Mouse (Mus musculus): ENCODE data around the gene Stx11. TPM values are rescaled to one million over a fixed set of nuclear protein-coding genes. Genes with fewer than 3 reads are reported as not detected.

Gene Stx11
- polyA plus RNA-seq (2014; fragmentation: Nextera tagmentation; extraction: Ambion mirVana) = 2.0 and 3.7 TPM in 2 replicates

GRCm38 (mm10) chr10:12964151-12965075, at the start of gene Stx11:
Gene Stx11 (minus strand): TSS chr10:12964298.
- H3K9me3 ChIP-seq (ENCODE audit: control insufficient read depth, low read length) = no peaks in the 10 kb centered on the region
- DNase-seq (ENCODE audit: low spot score) = peak; percentile 29
- ATAC-seq (ENCODE audit: low FRiP score) = peak; percentile 80
- peak within 1 kb of the TSS; percentile 96 for H3K4me2 ChIP-seq (replicated peaks)
- H3K9ac ChIP-seq = peak within 1 kb of the TSS; percentile 66
- no peaks in the 10 kb centered on the region for H3K36me3 ChIP-seq (replicated peaks; ENCODE audit: control insufficient read depth, insufficient read depth)
- H3K4me1 ChIP-seq (replicated peaks; ENCODE audit: control insufficient read depth, insufficient read depth, low read length) = no peaks in the 10 kb centered on the region
- WGBS = 2% methylated on average over 56 of the region's 56 CpGs
- no peak within 1 kb of the TSS for H3K27ac ChIP-seq
- peak within 1 kb of the TSS; percentile 79 for H3K4me3 ChIP-seq (replicated peaks; ENCODE audit: low read length)
- H3K27me3 ChIP-seq (ENCODE audit: control insufficient read depth, insufficient read depth, low read length) = no peaks in the 10 kb centered on the region

- H3K4me1 ChIP-seq (replicated peaks; ENCODE audit: control insufficient read depth, insufficient read depth, low read length) = peaks cover 10% of the 10 kb centered on the region
- no peak for DNase-seq (ENCODE audit: low spot score)
- ATAC-seq (ENCODE audit: low FRiP score) = peak; percentile 15; the same call in 1 of the 2 replicates
These were observed 44.6 kb upstream of the Stx11 start for GRCm38 (mm10) chr10:13008737-13009121.

DNA sequence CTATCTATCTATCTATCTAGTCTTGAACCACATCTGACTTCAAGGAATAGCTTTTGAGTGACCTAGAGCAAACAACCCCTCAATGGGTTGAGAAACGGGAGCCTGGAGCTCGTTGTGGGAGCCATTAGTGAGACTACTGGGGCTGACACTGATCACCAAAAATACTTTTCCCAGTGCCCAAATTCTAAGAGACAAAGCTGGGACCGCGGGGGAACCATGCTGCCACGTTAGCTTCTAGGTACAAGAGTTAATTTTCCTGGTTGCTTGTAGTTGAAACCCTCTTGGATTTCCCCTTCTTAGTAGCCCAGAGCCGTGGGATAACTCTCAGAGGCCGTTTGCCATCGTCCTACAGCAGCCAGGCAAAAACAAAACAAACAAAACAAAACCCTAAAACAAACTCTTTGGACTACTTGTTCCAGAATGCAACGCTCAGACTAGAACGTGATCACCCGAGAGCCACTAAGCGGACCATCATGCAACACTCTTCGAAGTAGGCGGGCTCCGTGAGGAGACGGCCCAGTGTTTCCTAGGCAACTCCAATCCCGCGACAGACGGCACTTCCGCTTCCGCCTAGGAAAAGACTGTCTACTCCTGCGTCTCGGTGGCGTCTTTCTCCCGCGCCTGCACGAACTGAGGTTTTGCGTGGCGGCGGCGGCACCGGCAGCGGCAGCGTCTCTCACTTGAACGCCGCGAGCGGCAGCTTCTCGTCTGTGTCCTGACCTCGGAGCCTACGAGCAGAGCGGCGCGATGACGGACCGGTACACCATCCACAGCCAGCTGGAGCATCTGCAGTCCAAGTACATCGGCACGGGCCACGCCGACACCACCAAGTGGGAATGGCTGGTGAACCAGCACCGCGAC, 44.0 kb upstream of the Stx11 start:
- Histone ChIP-seq H3K36me3 (replicated peaks; ENCODE audit: control insufficient read depth, insufficient read depth) (0 out of 2 replicates have a peak, but pooled peaks cover 9% of the 10 kb centered on the region), H3K4me2 (replicated peaks) (peak overlapping the region; percentile 85), H3K27ac (peak overlapping the region; percentile 66), H3K4me3 (replicated peaks; ENCODE audit: low read length) (peak overlapping the region; percentile 72), H3K9me3 (ENCODE audit: control insufficient read depth, low read length) (no peaks in the 10 kb centered on the region), H3K27me3 (ENCODE audit: control insufficient read depth, insufficient read depth, low read length) (no peaks in the 10 kb centered on the region), H3K9ac (peak overlapping the region; percentile 74), H3K4me1 (replicated peaks; ENCODE audit: control insufficient read depth, insufficient read depth, low read length) (peaks cover 10% of the 10 kb centered on the region)
- WGBS = 3% methylated on average over 52 of the region's 52 CpGs
- DNase-seq (ENCODE audit: low spot score) = peak; percentile 97
- peak; percentile 100 for ATAC-seq (ENCODE audit: low FRiP score)

More at GRCm38 (mm10) chr10:13008737-13009121, 44.6 kb upstream of the Stx11 start:
- 2% methylated on average over 29 of the region's 29 CpGs for WGBS
- H3K4me3 ChIP-seq (replicated peaks; ENCODE audit: low read length) = peak overlapping the region; percentile 72
- peak overlapping the region; percentile 74 for H3K9ac ChIP-seq
- no peaks in the 10 kb centered on the region for H3K9me3 ChIP-seq (ENCODE audit: control insufficient read depth, low read length)
- peak overlapping the region; percentile 66 for H3K27ac ChIP-seq
- H3K36me3 ChIP-seq (replicated peaks; ENCODE audit: control insufficient read depth, insufficient read depth) = 0 out of 2 replicates have a peak, but pooled peaks cover 9% of the 10 kb centered on the region
- H3K27me3 ChIP-seq (ENCODE audit: control insufficient read depth, insufficient read depth, low read length) = no peaks in the 10 kb centered on the region
- H3K4me2 ChIP-seq (replicated peaks) = peak overlapping the region; percentile 85

DNA sequence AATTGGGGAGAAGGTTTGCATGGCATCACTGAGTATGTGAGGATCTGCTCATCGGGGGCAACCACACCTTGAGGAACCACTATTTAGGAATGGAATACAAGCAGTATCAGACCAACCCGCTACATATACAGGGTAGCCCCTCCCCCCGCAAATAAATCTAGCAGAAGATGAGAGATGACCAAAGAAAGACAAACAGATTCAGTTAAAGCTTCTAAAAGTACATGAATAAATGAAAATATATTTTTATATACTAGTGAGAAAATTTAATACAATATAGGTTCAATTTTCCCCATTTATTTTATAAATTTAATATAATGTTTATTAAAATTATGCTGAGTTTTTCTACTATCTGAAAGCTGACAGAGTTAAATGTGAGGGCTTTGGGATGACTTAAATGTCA, 40.9 kb upstream of the Stx11 start, which contains the start of gene Sf3b5:
Gene Sf3b5 (plus strand): TSS at position 301 of the 400 bp plus-strand sequence.
- Histone ChIP-seq H3K9me3 (ENCODE audit: control insufficient read depth, low read length) (no peaks in the 10 kb centered on the region), H3K9ac (no peak within 1 kb of the TSS), H3K36me3 (replicated peaks; ENCODE audit: control insufficient read depth, insufficient read depth) (0 out of 2 replicates have a peak, but pooled peaks cover under 1% of the 10 kb centered on the region), H3K4me1 (replicated peaks; ENCODE audit: control insufficient read depth, insufficient read depth, low read length) (peaks cover 10% of the 10 kb centered on the region), H3K27ac (no peak within 1 kb of the TSS), H3K4me2 (replicated peaks) (no peak within 1 kb of the TSS), H3K4me3 (replicated peaks; ENCODE audit: low read length) (no peak within 1 kb of the TSS), H3K27me3 (ENCODE audit: control insufficient read depth, insufficient read depth, low read length) (no peaks in the 10 kb centered on the region)
- DNase-seq (ENCODE audit: low spot score) (no peak), ATAC-seq (ENCODE audit: low FRiP score) (no peak)
- WGBS = 90% methylated on average over 3 of the region's 3 CpGs

DNA sequence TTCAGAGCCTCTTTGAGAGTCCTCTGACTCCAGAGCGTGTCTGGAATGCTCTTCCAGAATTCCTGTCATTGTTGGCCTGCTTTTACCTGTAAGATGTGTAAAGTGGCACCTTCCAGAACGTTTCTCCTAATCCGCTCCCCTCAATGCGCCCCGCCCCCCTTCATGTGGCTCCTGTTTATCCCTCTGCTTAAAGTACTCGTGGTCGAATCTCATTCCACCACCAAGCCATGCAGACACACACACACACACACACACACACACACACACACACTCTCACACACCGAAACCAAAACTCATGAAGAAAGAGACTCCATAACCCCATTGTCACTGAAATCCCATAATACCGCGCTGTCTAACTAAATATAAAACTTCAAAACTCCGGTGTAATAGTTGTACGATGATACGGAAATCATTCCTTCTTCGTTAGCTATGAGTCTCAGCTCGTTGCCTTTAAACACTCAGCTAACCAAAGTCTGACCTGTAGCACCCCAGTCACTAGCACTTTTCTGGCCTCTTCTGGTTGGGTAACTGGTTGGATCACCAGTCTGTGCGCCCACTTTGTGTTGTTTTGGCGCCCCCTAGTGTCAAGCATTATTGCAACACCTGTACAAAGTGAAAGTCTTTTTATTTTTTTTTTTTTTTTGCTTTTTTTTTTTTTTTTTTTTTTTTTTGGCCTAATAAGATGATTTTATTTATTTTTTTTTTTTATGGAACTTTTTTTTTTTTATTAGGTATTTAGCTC, 32.8 kb upstream of the Stx11 start:
- WGBS = 50% methylated on average over 17 of the region's 17 CpGs
- Histone ChIP-seq H3K4me2 (replicated peaks) (no peak overlapping the region), H3K36me3 (replicated peaks; ENCODE audit: control insufficient read depth, insufficient read depth) (no peaks in the 10 kb centered on the region), H3K9me3 (ENCODE audit: control insufficient read depth, low read length) (no peaks in the 10 kb centered on the region), H3K27me3 (ENCODE audit: control insufficient read depth, insufficient read depth, low read length) (no peaks in the 10 kb centered on the region), H3K27ac (no peak overlapping the region), H3K4me3 (replicated peaks; ENCODE audit: low read length) (no peak overlapping the region), H3K9ac (no peak overlapping the region), H3K4me1 (replicated peaks; ENCODE audit: control insufficient read depth, insufficient read depth, low read length) (no peaks in the 10 kb centered on the region)
- ATAC-seq (ENCODE audit: low FRiP score) (peak; percentile 76; the same call in 1 of the 2 replicates), DNase-seq (ENCODE audit: low spot score) (peak; percentile 88)

DNA sequence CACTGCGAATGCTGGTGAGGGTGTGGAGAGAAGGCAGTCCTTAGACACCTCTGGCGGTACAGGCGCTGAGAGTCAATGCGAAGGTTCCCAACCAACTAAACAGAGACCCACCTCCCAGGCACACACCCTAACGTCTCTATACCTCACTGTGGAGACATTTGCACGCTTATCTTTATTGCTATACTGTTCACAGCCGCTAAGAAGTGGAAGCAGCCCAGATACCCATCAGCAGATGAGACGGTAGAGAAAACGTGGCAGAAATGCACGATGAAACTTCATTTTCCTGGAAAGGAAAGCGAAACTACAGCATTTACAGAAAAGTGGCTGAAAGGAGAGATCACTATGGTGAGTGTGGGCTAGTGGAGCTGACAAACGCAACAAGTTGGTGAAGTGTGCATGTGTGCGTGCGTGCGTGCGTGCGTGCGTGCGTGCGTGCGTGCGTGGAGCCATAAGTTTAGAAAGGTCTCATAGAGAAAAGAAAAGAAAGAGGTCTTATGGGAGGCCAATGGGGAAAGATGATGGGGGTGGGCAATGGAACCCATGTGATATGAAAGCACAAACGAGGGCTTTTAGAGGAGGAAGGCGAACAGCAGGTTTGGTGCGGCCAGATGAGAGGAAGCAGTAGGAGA, 29.4 kb upstream of the Stx11 start:
- Histone ChIP-seq H3K4me2 (replicated peaks) (no peak overlapping the region), H3K27me3 (ENCODE audit: control insufficient read depth, insufficient read depth, low read length) (no peaks in the 10 kb centered on the region), H3K36me3 (replicated peaks; ENCODE audit: control insufficient read depth, insufficient read depth) (no peaks in the 10 kb centered on the region), H3K27ac (no peak overlapping the region), H3K9me3 (ENCODE audit: control insufficient read depth, low read length) (no peaks in the 10 kb centered on the region), H3K4me3 (replicated peaks; ENCODE audit: low read length) (no peak overlapping the region), H3K4me1 (replicated peaks; ENCODE audit: control insufficient read depth, insufficient read depth, low read length) (no peaks in the 10 kb centered on the region), H3K9ac (no peak overlapping the region)
- no peak for DNase-seq (ENCODE audit: low spot score)
- WGBS = 92% methylated on average over 25 of the region's 25 CpGs
- no peak for ATAC-seq (ENCODE audit: low FRiP score)

GRCm38 (mm10) chr10:12991953-12992352, 27.9 kb upstream of the Stx11 start:
- Histone ChIP-seq H3K36me3 (replicated peaks; ENCODE audit: control insufficient read depth, insufficient read depth) (no peaks in the 10 kb centered on the region), H3K9ac (no peak overlapping the region), H3K27me3 (ENCODE audit: control insufficient read depth, insufficient read depth, low read length) (no peaks in the 10 kb centered on the region), H3K9me3 (ENCODE audit: control insufficient read depth, low read length) (no peaks in the 10 kb centered on the region), H3K4me3 (replicated peaks; ENCODE audit: low read length) (no peak overlapping the region), H3K4me2 (replicated peaks) (no peak overlapping the region), H3K4me1 (replicated peaks; ENCODE audit: control insufficient read depth, insufficient read depth, low read length) (no peaks in the 10 kb centered on the region), H3K27ac (no peak overlapping the region)
- ATAC-seq (ENCODE audit: low FRiP score) (no peak), DNase-seq (ENCODE audit: low spot score) (no peak)
- WGBS = 74% methylated on average over 5 of the region's 5 CpGs

GRCm38 (mm10) chr10:12986943-12987342, 22.8 kb upstream of the Stx11 start:
- ATAC-seq (ENCODE audit: low FRiP score) = no peak
- no peak overlapping the region for H3K9ac ChIP-seq
- H3K4me3 ChIP-seq (replicated peaks; ENCODE audit: low read length) = no peak overlapping the region
- H3K36me3 ChIP-seq (replicated peaks; ENCODE audit: control insufficient read depth, insufficient read depth) = no peaks in the 10 kb centered on the region
- no peaks in the 10 kb centered on the region for H3K9me3 ChIP-seq (ENCODE audit: control insufficient read depth, low read length)
- WGBS = 62% methylated on average over 4 of the region's 4 CpGs
- no peaks in the 10 kb centered on the region for H3K27me3 ChIP-seq (ENCODE audit: control insufficient read depth, insufficient read depth, low read length)
- no peak overlapping the region for H3K27ac ChIP-seq
- H3K4me2 ChIP-seq (replicated peaks) = no peak overlapping the region
- H3K4me1 ChIP-seq (replicated peaks; ENCODE audit: control insufficient read depth, insufficient read depth, low read length) = no peaks in the 10 kb centered on the region
- DNase-seq (ENCODE audit: low spot score) = no peak
